Mouse (Mus musculus) MEL (cell line): ENCODE measurements around the gene Rundc3a. TPM values are rescaled to one million over a fixed set of nuclear protein-coding genes. Genes with fewer than 3 reads are reported as not detected.

ENCODE experiments used
- DNase-seq: peaks from one replicate; pipeline ENCODE4 v3.0.0; 2011; ENCODE audit warnings: low read depth, low spot score
- H3K27ac ChIP-seq: 2 replicates; pipeline ENCODE4 v1.5.1; 2012; ENCODE audit warnings: low read depth, mild to moderate bottlenecking, control low read depth, low read length, moderate library complexity; ENCODE audit not compliant: control insufficient read depth
- H3K27me3 ChIP-seq, 2 experiments: fragments of 150-350 bp in 1 of 2; sonication (generic) in 1 of 2; 2 replicates each; pipeline ENCODE4 v1.6.1; 2012; ENCODE audit warnings: low read length in 2 of 2, mild to moderate bottlenecking in 2 of 2, improper control_type of control experiment in 1 of 2, moderate library complexity in 1 of 2; ENCODE audit not compliant: insufficient read depth in 2 of 2, control insufficient read depth in 1 of 2
- H3K36me3 ChIP-seq, 2 experiments: 2 replicates each; pipeline ENCODE4 v1.6.1; 2012 to 2014; ENCODE audit warnings: low read length in 2 of 2, improper control_type of control experiment in 1 of 2, inconsistent platforms in 1 of 2, mild to moderate bottlenecking in 1 of 2; ENCODE audit not compliant: insufficient read depth in 2 of 2, control insufficient read depth in 1 of 2
- H3K4me1 ChIP-seq, 2 experiments: fragments of 150-350 bp in 1 of 2; sonication (generic) in 1 of 2; 2 replicates each; pipeline ENCODE4 v1.6.1; 2012; ENCODE audit warnings: low read length in 2 of 2, improper control_type of control experiment in 1 of 2, mild to moderate bottlenecking in 1 of 2; ENCODE audit not compliant: insufficient read depth in 2 of 2, control insufficient read depth in 1 of 2
- H3K4me3 ChIP-seq, 2 experiments: fragments of 150-350 bp in 1 of 2; sonication (generic) in 1 of 2; 2 replicates each; pipeline ENCODE4 v1.5.1; 2012; ENCODE audit warnings: low read depth in 2 of 2, low read length in 2 of 2, mild to moderate bottlenecking in 2 of 2, moderate library complexity in 2 of 2, control low read depth in 1 of 2, improper control_type of control experiment in 1 of 2; ENCODE audit not compliant: control insufficient read depth in 1 of 2, insufficient read depth in 1 of 2
- H3K79me2 ChIP-seq: 2 replicates; pipeline ENCODE4 v1.6.1; 2012; ENCODE audit warnings: mild to moderate bottlenecking, low read length, moderate library complexity; ENCODE audit not compliant: control insufficient read depth, poor library complexity, insufficient read depth
- H3K9ac ChIP-seq: 2 replicates; pipeline ENCODE4 v1.6.1; 2012; ENCODE audit warnings: low read depth, mild to moderate bottlenecking, control low read depth, low read length, moderate library complexity; ENCODE audit not compliant: control insufficient read depth, poor library complexity, severe bottlenecking
- H3K9me3 ChIP-seq: fragments of 150-350 bp; sonication (generic); replicated peaks from 2 replicates; pipeline ENCODE4 v1.6.1; 2012; ENCODE audit warnings: mild to moderate bottlenecking, low read length, improper control_type of control experiment, moderate library complexity; ENCODE audit not compliant: insufficient read depth
- CHD2 ChIP-seq: IDR thresholded peaks from 2 replicates; pipeline ENCODE4 v1.6.1; 2011; ENCODE audit warnings: low read length, improper control_type of control experiment
- CTCF ChIP-seq, 3 experiments: IDR thresholded peaks in 2 of 3; conservative IDR thresholded peaks in 1 of 3; 2 replicates each; pipeline ENCODE4 v1.5.1; 2011 to 2012; ENCODE audit warnings: low read length in 3 of 3, low read depth in 2 of 3, mild to moderate bottlenecking in 2 of 3, improper control_type of control experiment in 1 of 3, inconsistent platforms in 1 of 3, mixed read lengths in 1 of 3, moderate library complexity in 1 of 3; ENCODE audit not compliant: control insufficient read depth in 1 of 3, insufficient read depth in 1 of 3, poor library complexity in 1 of 3, severe bottlenecking in 1 of 3
- ETS1 ChIP-seq: IDR thresholded peaks from 2 replicates; pipeline ENCODE4 v1.6.1; 2012; ENCODE audit warnings: low read depth, mild to moderate bottlenecking, inconsistent platforms, low read length, improper control_type of control experiment, moderate library complexity
- GABPA ChIP-seq: IDR thresholded peaks from 2 replicates; pipeline ENCODE4 v1.6.1; 2012; ENCODE audit warnings: low read depth, mild to moderate bottlenecking, inconsistent platforms, low read length, improper control_type of control experiment, moderate library complexity
- JUND ChIP-seq: IDR thresholded peaks from 2 replicates; pipeline ENCODE4 v1.6.1; 2011; ENCODE audit warnings: low read depth, mild to moderate bottlenecking, improper control_type of control experiment, low read length
- KAT2A ChIP-seq: conservative IDR thresholded peaks from 2 replicates; pipeline ENCODE4 v1.6.1; 2012; ENCODE audit warnings: low read depth, low read length, improper control_type of control experiment, inconsistent platforms
- MAFK ChIP-seq: IDR thresholded peaks from 2 replicates; pipeline ENCODE4 v1.6.1; 2011; ENCODE audit warnings: low read depth, mild to moderate bottlenecking, low read length, improper control_type of control experiment, borderline replicate concordance
- MAZ ChIP-seq: IDR thresholded peaks from 2 replicates; pipeline ENCODE4 v1.6.1; 2012; ENCODE audit warnings: low read depth, mild to moderate bottlenecking, inconsistent platforms, low read length, improper control_type of control experiment
- MEF2A ChIP-seq: IDR thresholded peaks from 2 replicates; pipeline ENCODE4 v1.6.1; 2014; ENCODE audit warnings: low read depth, mild to moderate bottlenecking, inconsistent platforms, low read length, improper control_type of control experiment; ENCODE audit not compliant: poor library complexity, insufficient replicate concordance, severe bottlenecking; ENCODE audit errors: extremely low read depth
- MYB ChIP-seq: IDR thresholded peaks from 2 replicates; pipeline ENCODE4 v1.6.1; 2011; ENCODE audit warnings: mild to moderate bottlenecking, low read depth, low read length, improper control_type of control experiment
- MYC ChIP-seq: IDR thresholded peaks from 2 replicates; pipeline ENCODE4 v1.6.1; 2011; ENCODE audit warnings: low read depth, mild to moderate bottlenecking, low read length, improper control_type of control experiment, moderate library complexity
- NRF1 ChIP-seq: IDR thresholded peaks from 2 replicates; pipeline ENCODE4 v1.6.1; 2014; ENCODE audit warnings: low read depth, mild to moderate bottlenecking, inconsistent platforms, low read length, improper control_type of control experiment, moderate library complexity; ENCODE audit not compliant: poor library complexity, insufficient read depth, severe bottlenecking
- POLR2A ChIP-seq, 2 experiments: IDR thresholded peaks; 2 replicates each; pipeline ENCODE4 v1.6.1; 2011 to 2012; ENCODE audit warnings: low read length in 2 of 2, mild to moderate bottlenecking in 2 of 2, control low read depth in 1 of 2, improper control_type of control experiment in 1 of 2, low read depth in 1 of 2, moderate library complexity in 1 of 2; ENCODE audit not compliant: control insufficient read depth in 1 of 2, insufficient read depth in 1 of 2, poor library complexity in 1 of 2
- POLR2AphosphoS2 ChIP-seq: IDR thresholded peaks from 2 replicates; pipeline ENCODE4 v1.6.1; 2011; ENCODE audit warnings: low read length, improper control_type of control experiment
- RAD21 ChIP-seq: IDR thresholded peaks from 2 replicates; pipeline ENCODE4 v1.6.1; 2011; ENCODE audit warnings: mild to moderate bottlenecking, low read depth, low read length, improper control_type of control experiment
- RCOR1 ChIP-seq: IDR thresholded peaks from 2 replicates; pipeline ENCODE4 v1.6.1; 2012; ENCODE audit warnings: low read depth, mild to moderate bottlenecking, inconsistent platforms, low read length, improper control_type of control experiment
- SIN3A ChIP-seq: IDR thresholded peaks from 2 replicates; pipeline ENCODE4 v1.6.1; 2012; ENCODE audit warnings: low read length, improper control_type of control experiment, inconsistent platforms
- TAL1 ChIP-seq: IDR thresholded peaks from 2 replicates; pipeline ENCODE4 v1.6.1; 2012; ENCODE audit warnings: mild to moderate bottlenecking, inconsistent platforms, low read length, moderate library complexity, mixed read lengths
- TCF12 ChIP-seq: IDR thresholded peaks from 2 replicates; pipeline ENCODE4 v1.6.1; 2014; ENCODE audit warnings: low read depth, mild to moderate bottlenecking, inconsistent platforms, low read length, improper control_type of control experiment, moderate library complexity
- UBTF ChIP-seq: IDR thresholded peaks from 2 replicates; pipeline ENCODE4 v1.6.1; 2012; ENCODE audit warnings: low read depth, mild to moderate bottlenecking, inconsistent platforms, low read length, improper control_type of control experiment, moderate library complexity, borderline replicate concordance; ENCODE audit not compliant: insufficient read depth
- ZC3H11A ChIP-seq: IDR thresholded peaks from 2 replicates; pipeline ENCODE4 v1.6.1; 2012; ENCODE audit warnings: low read depth, mild to moderate bottlenecking, inconsistent platforms, low read length, improper control_type of control experiment
- polyA plus RNA-seq, 2 experiments: library from polyadenylated mRNA; stranded (reverse) in 1 of 2; unstranded in 1 of 2; fragments of >175 nt in 1 of 2; fragments of >200 nt in 1 of 2; gene quantifications; 2 replicates each; pipeline versions ENCODE4 v1.2.1 to v1.2.4; 2012; ENCODE audit warnings: low replicate concordance in 2 of 2, low read depth in 1 of 2; ENCODE audit not compliant: insufficient read length in 2 of 2, insufficient read depth in 1 of 2, missing spikeins in 1 of 2
- total RNA-seq: library from RNA; depleted of rRNA; stranded (reverse); fragments of 300-350 nt; gene quantifications from 2 replicates; pipeline ENCODE4 v1.2.3, GENCODE M21; 2012

Gene Rundc3a
- total and polyA plus RNA-seq, 3 experiments: 0.39 to 2.1 TPM; not detected in 1

DNA sequence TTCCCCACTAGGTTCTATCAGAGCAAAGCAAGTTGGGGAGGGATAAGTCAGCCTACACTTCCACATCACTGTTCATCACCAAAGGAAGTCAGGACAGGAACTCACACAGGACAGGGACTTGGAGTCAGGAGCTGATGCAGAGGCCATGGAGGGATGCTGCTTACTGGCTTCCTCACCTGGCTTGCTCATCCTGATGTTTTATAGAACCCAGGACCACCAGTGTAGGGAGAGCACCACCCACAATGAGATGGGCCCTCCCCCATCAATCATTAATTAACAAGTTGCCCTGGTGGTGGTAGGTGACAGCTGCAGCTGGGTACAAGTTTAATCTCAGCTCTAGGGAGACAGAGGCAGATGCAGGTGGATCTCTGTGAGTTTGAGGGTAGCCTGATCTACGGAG lies 24.0 kb downstream of the Rundc3a start:
- peaks cover 22 to 47% of the 10 kb centered on the region in 2 experiments for H3K27me3 ChIP-seq
- no peak for DNase-seq
- no peaks in the 10 kb centered on the region for H3K9me3 ChIP-seq
- TF ChIP-seq CTCF (IDR thresholded peaks at IDR 0.05 in 2 of 3, conservative IDR thresholded peaks at IDR 0.05 in 1 of 3; ENCODE audit: control insufficient read depth in 1 of 3, insufficient read depth in 1 of 3, low read depth in 2 of 3, low read length in 3 of 3, poor library complexity in 1 of 3, severe bottlenecking in 1 of 3) (no peak), RCOR1 (no peak), JUND (no peak)
- H3K9ac ChIP-seq: no peak overlapping the region
- H3K4me1 ChIP-seq: no peaks in the 10 kb centered on the region
- H3K79me2 ChIP-seq: no peaks in the 10 kb centered on the region
- H3K36me3 ChIP-seq: no peaks in the 10 kb centered on the region
- no peak overlapping the region for H3K27ac ChIP-seq
- no peak overlapping the region for H3K4me3 ChIP-seq

DNA sequence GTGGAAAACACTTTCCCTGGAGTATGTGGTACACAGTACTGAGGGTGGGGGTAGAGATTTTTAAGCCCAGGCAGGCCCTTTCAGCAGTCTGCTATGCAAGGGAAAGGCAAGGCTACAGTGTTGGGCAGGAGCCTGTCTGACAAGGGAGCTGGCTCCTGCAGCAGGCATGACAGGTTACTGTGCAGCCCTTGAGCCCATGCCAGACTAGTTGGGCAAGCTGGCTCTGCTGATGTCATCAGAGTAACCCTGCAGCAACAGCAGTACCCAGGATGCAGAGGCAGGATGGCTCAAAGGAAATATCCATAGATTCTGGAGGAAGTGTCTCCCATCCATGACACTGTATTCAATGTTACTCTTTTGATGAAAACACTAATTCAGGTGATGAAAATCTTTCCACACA lies 25.7 kb downstream of the Rundc3a start:
- H3K79me2 ChIP-seq: no peaks in the 10 kb centered on the region
- no peak overlapping the region for H3K4me3 ChIP-seq
- H3K9ac ChIP-seq: no peak overlapping the region
- H3K9me3 ChIP-seq: no peaks in the 10 kb centered on the region
- H3K4me1 ChIP-seq: no peaks in the 10 kb centered on the region
- peaks cover 22 to 50% of the 10 kb centered on the region in 2 experiments for H3K27me3 ChIP-seq
- no peak for DNase-seq
- no peaks in the 10 kb centered on the region for H3K36me3 ChIP-seq
- TF ChIP-seq MYB (no peak), ZC3H11A (no peak), RCOR1 (no peak), MAFK (no peak), GABPA (no peak), CTCF (IDR thresholded peaks at IDR 0.05 in 2 of 3, conservative IDR thresholded peaks at IDR 0.05 in 1 of 3; ENCODE audit: control insufficient read depth in 1 of 3, insufficient read depth in 1 of 3, low read depth in 2 of 3, low read length in 3 of 3, poor library complexity in 1 of 3, severe bottlenecking in 1 of 3) (no peak), MAZ (no peak), NRF1 (no peak), RAD21 (no peak), SIN3A (no peak), TAL1 (no peak), ETS1 (no peak), POLR2AphosphoS2 (no peak), POLR2A (IDR thresholded peaks at IDR 0.05; ENCODE audit: control insufficient read depth in 1 of 2, insufficient read depth in 1 of 2, low read depth in 1 of 2, low read length in 2 of 2, poor library complexity in 1 of 2) (no peak), UBTF (no peak), MEF2A (no peak), CHD2 (no peak), MYC (no peak), TCF12 (no peak), KAT2A (no peak)
- no peak overlapping the region for H3K27ac ChIP-seq
